Mouse (Mus musculus): ENCODE measurements around the gene Mesd.

DNA sequence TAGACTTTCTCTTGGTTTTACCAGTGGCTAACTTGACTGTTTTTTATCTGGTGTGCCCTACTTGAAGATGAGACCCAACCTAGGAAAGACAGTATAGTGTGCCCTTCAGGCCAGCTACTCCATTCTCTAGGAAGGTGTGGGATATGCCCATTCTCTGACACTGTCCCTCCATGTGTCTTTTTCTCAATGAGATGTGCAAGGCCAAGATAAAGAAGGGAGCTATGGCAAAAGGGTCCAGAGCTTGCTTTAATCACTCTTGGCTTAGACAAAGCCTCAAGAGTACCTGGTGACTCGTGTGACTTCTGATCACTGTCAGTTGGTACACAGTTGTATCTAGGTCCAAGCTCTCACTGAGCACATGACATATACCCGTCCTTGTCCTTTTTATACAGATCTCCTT, 44.2 kb upstream of the Mesd start:
- no peak for TF ChIP-seq CTCF (IDR thresholded peaks at IDR 0.05; ENCODE audit: control insufficient read depth, insufficient read depth, insufficient read length)
- no peak for TF ChIP-seq FOSL1 (IDR thresholded peaks at IDR 0.05; ENCODE audit: insufficient read depth, low read length, poor library complexity, severe bottlenecking)
- TF ChIP-seq USF1 (IDR thresholded peaks at IDR 0.05; ENCODE audit: low read depth), result no peak
- no peak for TF ChIP-seq CEBPB (IDR thresholded peaks at IDR 0.05; ENCODE audit: low read depth)
- no peak for TF ChIP-seq MAX (IDR thresholded peaks at IDR 0.05)
- no peak for TF ChIP-seq MYOG (IDR thresholded peaks at IDR 0.05; ENCODE audit: control insufficient read depth, extremely low read depth, insufficient read length)
